Mouse (Mus musculus): ENCODE measurements at regions not wholly inside any gene's neighbourhood (a gene's known extent, or its start where the extent isn't known, plus 50 kb on each side); places are given as distances from the start of the nearest gene placed in this dataset.

DNA sequence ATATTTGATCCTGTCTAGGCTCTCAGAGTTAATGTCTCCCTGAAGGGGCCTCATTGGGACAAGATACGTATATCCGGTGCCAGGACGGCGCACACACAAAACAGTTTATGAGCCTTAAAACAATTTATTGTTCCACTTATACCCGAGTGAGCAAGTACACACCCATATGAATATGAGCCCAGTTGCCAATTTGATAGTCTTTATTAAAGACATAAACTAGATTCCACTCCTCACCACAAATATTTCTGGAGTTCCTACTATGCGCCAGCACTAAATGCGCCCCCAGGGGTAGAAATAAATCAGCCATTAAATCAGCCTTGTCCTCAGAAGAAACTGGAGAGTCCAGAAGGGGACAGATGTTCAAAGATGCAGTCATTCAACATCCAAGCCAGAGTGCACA lies 54.3 kb upstream of the Dlg1 start:
- TF ChIP-seq CTCF (IDR thresholded peaks at IDR 0.05; ENCODE audit: control insufficient read depth, insufficient read depth, low read length) (no peak), POLR2A (IDR thresholded peaks at IDR 0.05; ENCODE audit: borderline replicate concordance, control insufficient read depth, low read depth, low read length) (no peak)

All from bone marrow, adult 2 months (tissue).